Mouse (Mus musculus) neural tube, embryonic 12.5 days (tissue): ENCODE measurements around the gene Ufd1. TPM values are rescaled to one million over a fixed set of nuclear protein-coding genes. Genes with fewer than 3 reads are reported as not detected.
A peak's percentile ranks its signal among the peaks of the same experiment; 100 is the strongest.
"Not testable (repeated sequence)": the region's sequence is repeated elsewhere in the genome, so short reads cannot be mapped to it uniquely, and the experiment has no call there.

ENCODE experiments used
- ATAC-seq: fragments of 200-750 bp; cut with Nextera tagmentation; 2 replicates; pipeline ENCODE4 v1.8.0; 2017; ENCODE audit warnings: low read depth, mild to moderate bottlenecking, moderate TSS enrichment, moderate library complexity; ENCODE audit not compliant: low FRiP score
- H3K27ac ChIP-seq: fragments of 300-500 bp; sonication (generic); 2 replicates; pipeline ENCODE4 v1.5.1; 2016
- H3K27me3 ChIP-seq: fragments of 300-500 bp; sonication (generic); replicated peaks from 2 replicates; pipeline ENCODE4 v1.6.1; 2016; ENCODE audit warnings: mild to moderate bottlenecking
- H3K36me3 ChIP-seq: fragments of 300-500 bp; sonication (generic); 2 replicates; pipeline ENCODE4 v1.6.1; 2016; ENCODE audit warnings: mild to moderate bottlenecking
- H3K4me1 ChIP-seq: fragments of 300-500 bp; sonication (generic); 2 replicates; pipeline ENCODE4 v1.6.1; 2016
- H3K4me2 ChIP-seq: fragments of 300-500 bp; sonication (generic); replicated peaks from 2 replicates; pipeline ENCODE4 v1.6.1; 2016; ENCODE audit warnings: mild to moderate bottlenecking
- H3K4me3 ChIP-seq: fragments of 300-500 bp; sonication (generic); 2 replicates; pipeline ENCODE4 v1.5.1; 2016
- H3K9ac ChIP-seq: fragments of 300-500 bp; sonication (generic); 2 replicates; pipeline ENCODE4 v1.6.1; 2016; ENCODE audit warnings: mild to moderate bottlenecking
- H3K9me3 ChIP-seq: fragments of 300-500 bp; sonication (generic); 2 replicates; pipeline ENCODE4 v1.6.1; 2016; ENCODE audit warnings: mild to moderate bottlenecking
- WGBS: fragments of 180-500 bp; shearing (Covaris S2); methylation state at CpG from one replicate; pipeline ENCODE4 v1.1.7; 2016; 5-methylcytosine and 5-hydroxymethylcytosine counted together
- polyA plus RNA-seq: library from polyadenylated mRNA; unstranded; fragments of >200 nt; fragmentation: Nextera tagmentation; extraction: Ambion mirVana; gene quantifications from 2 replicates; pipeline ENCODE4 v1.2.1, GENCODE M21; 2016

The Ufd1 gene
- polyA plus RNA-seq, 1 experiment from 2014 or later: 111 TPM

- peaks cover 97% of the 10 kb centered on the region for H3K36me3 ChIP-seq
- no peak overlapping the region for H3K27ac ChIP-seq
- no peak for ATAC-seq
- H3K9me3 ChIP-seq: no peaks in the 10 kb centered on the region
- H3K4me3 ChIP-seq: no peak overlapping the region
- H3K4me1 ChIP-seq: no peaks in the 10 kb centered on the region
- H3K9ac ChIP-seq: no peak overlapping the region
- 67% methylated on average over 4 of the region's 4 CpGs for WGBS
- H3K27me3 ChIP-seq: no peaks in the 10 kb centered on the region
- no peak overlapping the region for H3K4me2 ChIP-seq
These were observed 11.3 kb downstream of the Ufd1 start for GRCm38 (mm10) chr16:18822925-18823324.

- H3K4me2 ChIP-seq: no peak overlapping the region
- H3K4me1 ChIP-seq: no peaks in the 10 kb centered on the region
- H3K9me3 ChIP-seq: no peaks in the 10 kb centered on the region
- no peak for ATAC-seq
- 97% methylated on average over 3 of the region's 3 CpGs for WGBS
- no peaks in the 10 kb centered on the region for H3K27me3 ChIP-seq
- H3K4me3 ChIP-seq: no peak overlapping the region
- no peak overlapping the region for H3K9ac ChIP-seq
- no peak overlapping the region for H3K27ac ChIP-seq
- H3K36me3 ChIP-seq: peaks cover 90% of the 10 kb centered on the region
These were observed 17.1 kb downstream of the Ufd1 start for GRCm38 (mm10) chr16:18828630-18829029.

GRCm38 (mm10) chr16:18829102-18829501, 17.5 kb downstream of the Ufd1 start:
- H3K4me2 ChIP-seq: no peak overlapping the region
- H3K36me3 ChIP-seq: peaks cover 90% of the 10 kb centered on the region
- H3K4me1 ChIP-seq: no peaks in the 10 kb centered on the region
- H3K9me3 ChIP-seq: no peaks in the 10 kb centered on the region
- H3K27me3 ChIP-seq: no peaks in the 10 kb centered on the region
- H3K4me3 ChIP-seq: no peak overlapping the region
- ATAC-seq: no peak
- H3K27ac ChIP-seq: no peak overlapping the region
- 97% methylated on average over 6 of the region's 6 CpGs for WGBS
- H3K9ac ChIP-seq: no peak overlapping the region

GRCm38 (mm10) chr16:18833486-18833885, 21.9 kb downstream of the Ufd1 start:
- H3K27ac ChIP-seq: no peak overlapping the region
- no peak overlapping the region for H3K4me3 ChIP-seq
- 74% methylated on average over 2 of the region's 2 CpGs for WGBS
- H3K4me2 ChIP-seq: no peak overlapping the region
- H3K27me3 ChIP-seq: no peaks in the 10 kb centered on the region
- no peak overlapping the region for H3K9ac ChIP-seq
- peaks cover 52% of the 10 kb centered on the region for H3K36me3 ChIP-seq
- H3K9me3 ChIP-seq: no peaks in the 10 kb centered on the region
- ATAC-seq: no peak
- 0 out of 2 replicates have a peak, but pooled peaks cover 5% of the 10 kb centered on the region for H3K4me1 ChIP-seq

- WGBS: 27% methylated on average over 3 of the region's 3 CpGs
These were observed 24.5 kb downstream of the Ufd1 start for GRCm38 (mm10) chr16:18836073-18836467.

GRCm38 (mm10) chr16:18836468-18837208, 25.1 kb downstream of the Ufd1 start, which contains the start of the genes 2510002D24Rik and Gm28539:
Gene 2510002D24Rik (plus strand): TSS chr16:18836578.
Gene Gm28539 (plus strand): TSS chr16:18836584.
- no peak within 1 kb of the TSS for H3K27ac ChIP-seq
- peak within 1 kb of the TSS; percentile 75 for H3K4me2 ChIP-seq
- H3K36me3 ChIP-seq: peaks cover 30% of the 10 kb centered on the region
- peak within 1 kb of the TSS; percentile 84 for H3K9ac ChIP-seq
- no peaks in the 10 kb centered on the region for H3K9me3 ChIP-seq
- whole genome bisulfite sequencing: 1% methylated on average over 46 of the region's 46 CpGs
- peak within 1 kb of the TSS; percentile 71 for H3K4me3 ChIP-seq
- ATAC-seq: peak; percentile 93
- no peaks in the 10 kb centered on the region for H3K27me3 ChIP-seq
- H3K4me1 ChIP-seq: 0 out of 2 replicates have a peak, but pooled peaks cover 5% of the 10 kb centered on the region

More at GRCm38 (mm10) chr16:18836073-18836467, 24.5 kb downstream of the Ufd1 start:
- Histone ChIP-seq H3K4me2 (peak overlapping the region; percentile 75), H3K36me3 (peaks cover 34% of the 10 kb centered on the region), H3K4me1 (0 out of 2 replicates have a peak, but pooled peaks cover 5% of the 10 kb centered on the region), H3K9me3 (no peaks in the 10 kb centered on the region), H3K27me3 (no peaks in the 10 kb centered on the region), H3K4me3 (peak overlapping the region; percentile 71), H3K9ac (no peak overlapping the region), H3K27ac (no peak overlapping the region)
- peak; percentile 37; the same call in 1 of the 2 replicates for ATAC-seq

- Histone ChIP-seq H3K9me3 (no peaks in the 10 kb centered on the region), H3K4me2 (no peak overlapping the region), H3K4me3 (no peak overlapping the region), H3K4me1 (0 out of 2 replicates have a peak, but pooled peaks cover 5% of the 10 kb centered on the region), H3K36me3 (peaks cover 15% of the 10 kb centered on the region; the same call in 1 of the 2 replicates), H3K27me3 (no peaks in the 10 kb centered on the region), H3K9ac (no peak overlapping the region), H3K27ac (no peak overlapping the region)
- ATAC-seq: no peak
- 97% methylated on average over 4 of the region's 4 CpGs for WGBS
These were observed 26.8 kb downstream of the Ufd1 start for GRCm38 (mm10) chr16:18838346-18838745.

GRCm38 (mm10) chr16:18846301-18846820, 34.8 kb downstream of the Ufd1 start:
- Histone ChIP-seq H3K4me2 (no peak overlapping the region), H3K27me3 (no peaks in the 10 kb centered on the region), H3K4me1 (no peaks in the 10 kb centered on the region), H3K4me3 (no peak overlapping the region), H3K27ac (no peak overlapping the region), H3K9me3 (no peaks in the 10 kb centered on the region), H3K9ac (no peak overlapping the region), H3K36me3 (no peaks in the 10 kb centered on the region)
- WGBS: 88% methylated on average over 15 of the region's 15 CpGs
- no peak for ATAC-seq

GRCm38 (mm10) chr16:18849521-18850190, 38.1 kb downstream of the Ufd1 start:
- H3K9me3 ChIP-seq, H3K27me3 ChIP-seq, H3K4me3 ChIP-seq, H3K4me2 ChIP-seq, H3K4me1 ChIP-seq, ATAC-seq, H3K9ac ChIP-seq, H3K27ac ChIP-seq, H3K36me3 ChIP-seq: not testable (repeated sequence)
- 88% methylated on average over 16 of the region's 17 CpGs for WGBS

- no peak overlapping the region for H3K4me2 ChIP-seq
- no peak overlapping the region for H3K27ac ChIP-seq
- no peaks in the 10 kb centered on the region for H3K36me3 ChIP-seq
- no peak overlapping the region for H3K9ac ChIP-seq
- no peak overlapping the region for H3K4me3 ChIP-seq
- H3K4me1 ChIP-seq: no peaks in the 10 kb centered on the region
- H3K27me3 ChIP-seq: no peaks in the 10 kb centered on the region
- H3K9me3 ChIP-seq: no peaks in the 10 kb centered on the region
- ATAC-seq: no peak
These were observed 47.0 kb downstream of the Ufd1 start for GRCm38 (mm10) chr16:18858551-18858950.

GRCm38 (mm10) chr16:18860186-18860585, 48.6 kb downstream of the Ufd1 start:
- H3K9ac ChIP-seq: no peak overlapping the region
- H3K36me3 ChIP-seq: no peaks in the 10 kb centered on the region
- no peaks in the 10 kb centered on the region for H3K9me3 ChIP-seq
- no peaks in the 10 kb centered on the region for H3K4me1 ChIP-seq
- 64% methylated on average over 1 of the region's 1 CpGs for WGBS
- H3K4me2 ChIP-seq: no peak overlapping the region
- ATAC-seq: no peak
- no peak overlapping the region for H3K4me3 ChIP-seq
- H3K27ac ChIP-seq: no peak overlapping the region
- no peaks in the 10 kb centered on the region for H3K27me3 ChIP-seq

- not testable (repeated sequence) for H3K27me3 ChIP-seq, H3K4me1 ChIP-seq, H3K9ac ChIP-seq, H3K27ac ChIP-seq, H3K4me3 ChIP-seq, ATAC-seq, H3K4me2 ChIP-seq, H3K9me3 ChIP-seq
- peaks cover 31% of the 10 kb centered on the region for H3K36me3 ChIP-seq
- WGBS: 93% methylated on average over 1 of the region's 1 CpGs
These were observed 58.9 kb downstream of the Ufd1 start for GRCm38 (mm10) chr16:18870495-18870894.
